Mouse (Mus musculus) intestine, embryonic 15.5 days (tissue): ENCODE data around the gene Brat1. TPM values are rescaled to one million over a fixed set of nuclear protein-coding genes. Genes with fewer than 3 reads are reported as not detected.
A peak's percentile ranks its signal among the peaks of the same experiment; 100 is the strongest.

Experiments
- ATAC-seq: fragments of 200-750 bp; cut with Nextera tagmentation; 2 replicates; pipeline ENCODE4 v1.8.0; 2017; ENCODE audit warnings: moderate TSS enrichment, moderate library complexity
- H3K27ac ChIP-seq: fragments of 300-500 bp; sonication (generic); 2 replicates; pipeline ENCODE4 v1.5.1; 2015; ENCODE audit warnings: mild to moderate bottlenecking, inconsistent platforms
- H3K27me3 ChIP-seq: fragments of 300-500 bp; sonication (generic); replicated peaks from 2 replicates; pipeline ENCODE4 v1.6.1; 2015; ENCODE audit warnings: inconsistent platforms
- H3K36me3 ChIP-seq: fragments of 300-500 bp; sonication (generic); 2 replicates; pipeline ENCODE4 v1.6.1; 2015; ENCODE audit warnings: inconsistent platforms
- H3K4me1 ChIP-seq: fragments of 300-500 bp; sonication (generic); replicated peaks from 2 replicates; pipeline ENCODE4 v1.6.1; 2015; ENCODE audit warnings: inconsistent platforms
- H3K4me2 ChIP-seq: fragments of 300-500 bp; sonication (generic); replicated peaks from 2 replicates; pipeline ENCODE4 v1.6.1; 2015; ENCODE audit warnings: mild to moderate bottlenecking, inconsistent platforms
- H3K4me3 ChIP-seq: fragments of 300-500 bp; sonication (generic); replicated peaks from 2 replicates; pipeline ENCODE4 v1.5.1; 2015; ENCODE audit warnings: inconsistent platforms
- H3K9ac ChIP-seq: fragments of 300-500 bp; sonication (generic); 2 replicates; pipeline ENCODE4 v1.6.1; 2015; ENCODE audit warnings: inconsistent platforms
- H3K9me3 ChIP-seq: fragments of 300-500 bp; sonication (generic); 2 replicates; pipeline ENCODE4 v1.6.1; 2016; ENCODE audit warnings: inconsistent platforms
- WGBS: fragments of 180-500 bp; shearing (Covaris S2); methylation state at CpG from one replicate; pipeline ENCODE4 v1.1.7; 2015; 5-methylcytosine and 5-hydroxymethylcytosine counted together
- polyA plus RNA-seq: library from polyadenylated mRNA; unstranded; fragments of >200 nt; fragmentation: Nextera tagmentation; extraction: Ambion mirVana; gene quantifications from 2 replicates; pipeline ENCODE4 v1.2.1, GENCODE M21; 2015

The Brat1 gene
- polyA plus RNA-seq, 1 experiment from 2014 or later = 18.9 TPM

- Histone ChIP-seq H3K4me3 (peak overlapping the region; percentile 58), H3K4me2 (peak overlapping the region; percentile 81), H3K27me3 (no peaks in the 10 kb centered on the region), H3K36me3 (peaks cover 15% of the 10 kb centered on the region; the same call in 1 of the 2 replicates), H3K9ac (peak overlapping the region; percentile 32; the same call in 1 of the 2 replicates), H3K9me3 (no peaks in the 10 kb centered on the region), H3K4me1 (peaks cover 34% of the 10 kb centered on the region), H3K27ac (peak overlapping the region; percentile 91)
- ATAC-seq = no peak
- 35% methylated on average over 17 of the region's 17 CpGs for WGBS
Measured at GRCm38 (mm10) chr5:140703480-140704377, 1.1 kb upstream of the Brat1 start.

DNA sequence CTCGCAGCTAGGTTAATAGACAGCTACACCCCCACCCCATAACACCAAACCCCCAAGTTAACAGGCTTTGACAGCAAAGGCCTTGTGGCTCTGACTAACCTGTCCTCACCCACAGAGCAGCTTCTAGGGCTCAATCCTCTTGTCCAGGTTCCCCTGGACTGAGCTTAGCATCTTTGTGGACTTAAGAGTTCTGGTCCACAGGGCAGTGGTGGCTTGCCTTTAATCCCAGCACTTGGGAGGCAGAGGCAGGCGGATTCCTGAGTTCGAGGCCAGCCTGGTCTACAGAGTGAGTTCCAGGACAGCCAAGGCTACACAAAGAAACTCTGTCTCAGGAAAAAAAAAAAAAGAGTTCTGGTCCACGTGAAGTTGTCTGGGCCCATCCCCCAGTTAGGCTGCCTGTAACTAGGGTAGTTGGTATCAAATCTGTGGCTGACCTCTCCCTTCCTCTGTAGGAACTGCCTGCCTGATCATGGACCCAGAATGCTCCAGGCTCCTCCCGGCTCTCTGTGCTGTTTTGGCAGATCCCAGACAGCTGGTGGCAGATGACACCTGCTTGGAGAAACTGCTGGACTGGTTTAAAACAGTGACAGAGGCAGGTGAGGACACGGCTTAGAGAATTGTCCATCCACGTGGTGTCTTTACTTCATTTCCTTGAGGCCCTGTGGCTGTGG is 825 bp downstream of the Brat1 start:
- 42% methylated on average over 7 of the region's 7 CpGs for WGBS
- peak overlapping the region; percentile 58 for H3K4me3 ChIP-seq
- H3K9me3 ChIP-seq = no peaks in the 10 kb centered on the region
- peaks cover 22% of the 10 kb centered on the region for H3K4me1 ChIP-seq
- peak overlapping the region; percentile 81 for H3K4me2 ChIP-seq
- peak overlapping the region; percentile 74 for H3K9ac ChIP-seq
- H3K27ac ChIP-seq = peak overlapping the region; percentile 80
- no peaks in the 10 kb centered on the region for H3K27me3 ChIP-seq
- ATAC-seq = no peak
- peaks cover 19% of the 10 kb centered on the region; the same call in 1 of the 2 replicates for H3K36me3 ChIP-seq

GRCm38 (mm10) chr5:140710315-140710714 is 5.5 kb downstream of the Brat1 start:
- no peaks in the 10 kb centered on the region for H3K9me3 ChIP-seq
- peaks cover 7% of the 10 kb centered on the region for H3K4me1 ChIP-seq
- H3K4me2 ChIP-seq = no peak overlapping the region
- H3K9ac ChIP-seq = no peak overlapping the region
- no peak for ATAC-seq
- no peak overlapping the region for H3K27ac ChIP-seq
- WGBS = 87% methylated on average over 6 of the region's 6 CpGs
- no peak overlapping the region for H3K4me3 ChIP-seq
- no peaks in the 10 kb centered on the region for H3K27me3 ChIP-seq
- peaks cover 46% of the 10 kb centered on the region for H3K36me3 ChIP-seq

GRCm38 (mm10) chr5:140711040-140711439 is 6.2 kb downstream of the Brat1 start:
- Histone ChIP-seq H3K4me1 (no peaks in the 10 kb centered on the region), H3K4me3 (no peak overlapping the region), H3K27ac (no peak overlapping the region), H3K36me3 (peaks cover 50% of the 10 kb centered on the region), H3K27me3 (no peaks in the 10 kb centered on the region), H3K9me3 (no peaks in the 10 kb centered on the region), H3K9ac (no peak overlapping the region), H3K4me2 (no peak overlapping the region)
- whole genome bisulfite sequencing = 88% methylated on average over 5 of the region's 5 CpGs
- ATAC-seq = no peak

GRCm38 (mm10) chr5:140720773-140721172 is 16.0 kb downstream of the Brat1 start:
- Histone ChIP-seq H3K4me3 (no peak overlapping the region), H3K9ac (no peak overlapping the region), H3K4me1 (no peaks in the 10 kb centered on the region), H3K36me3 (peaks cover 29% of the 10 kb centered on the region), H3K9me3 (no peaks in the 10 kb centered on the region), H3K27ac (no peak overlapping the region), H3K4me2 (no peak overlapping the region), H3K27me3 (no peaks in the 10 kb centered on the region)
- ATAC-seq = no peak
- 76% methylated on average over 7 of the region's 7 CpGs for WGBS

DNA sequence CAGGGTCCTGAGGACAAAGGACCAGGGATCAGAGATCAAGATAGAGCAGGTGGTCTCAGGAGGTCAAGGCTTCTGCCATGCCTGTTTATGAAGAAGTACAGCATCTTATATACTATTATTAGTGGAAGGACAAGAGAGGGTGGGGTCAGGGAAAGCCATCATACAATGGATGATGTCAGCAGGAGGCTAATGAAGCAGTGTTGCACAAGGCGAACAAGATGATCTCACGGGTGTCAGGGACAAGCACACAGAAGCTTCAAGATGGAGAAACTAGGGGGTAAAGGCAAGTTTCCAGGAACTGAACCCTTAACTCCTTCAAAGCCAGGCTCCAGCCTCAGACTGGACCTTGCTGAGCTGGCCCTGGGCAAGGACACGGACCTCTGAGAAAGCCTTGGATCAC is 17.3 kb downstream of the Brat1 start:
- WGBS = 73% methylated on average over 3 of the region's 3 CpGs
- no peaks in the 10 kb centered on the region for H3K4me1 ChIP-seq
- H3K9ac ChIP-seq = no peak overlapping the region
- H3K36me3 ChIP-seq = peaks cover 17% of the 10 kb centered on the region
- no peak overlapping the region for H3K27ac ChIP-seq
- no peaks in the 10 kb centered on the region for H3K27me3 ChIP-seq
- H3K9me3 ChIP-seq = no peaks in the 10 kb centered on the region
- no peak overlapping the region for H3K4me3 ChIP-seq
- H3K4me2 ChIP-seq = no peak overlapping the region
- no peak for ATAC-seq

- no peak within 1 kb of the TSS for H3K9ac ChIP-seq
- H3K27me3 ChIP-seq = no peaks in the 10 kb centered on the region
- no peak for ATAC-seq
- no peak within 1 kb of the TSS for H3K4me2 ChIP-seq
- peaks cover 2% of the 10 kb centered on the region; the same call in 1 of the 2 replicates for H3K36me3 ChIP-seq
- H3K4me3 ChIP-seq = no peak within 1 kb of the TSS
- no peaks in the 10 kb centered on the region for H3K9me3 ChIP-seq
- no peak within 1 kb of the TSS for H3K27ac ChIP-seq
- no peaks in the 10 kb centered on the region for H3K4me1 ChIP-seq
- 80% methylated on average over 13 of the region's 13 CpGs for WGBS
Measured at GRCm38 (mm10) chr5:140723822-140724221, 19.0 kb downstream of the Brat1 start, which contains the start of gene Amz1. Gene Amz1, plus strand, starts transcription at chr5:140724127.

GRCm38 (mm10) chr5:140726062-140726839 is 21.4 kb downstream of the Brat1 start:
- Histone ChIP-seq H3K4me3 (no peak overlapping the region), H3K27ac (no peak overlapping the region), H3K4me2 (no peak overlapping the region), H3K36me3 (no peaks in the 10 kb centered on the region), H3K9me3 (no peaks in the 10 kb centered on the region), H3K4me1 (no peaks in the 10 kb centered on the region), H3K27me3 (no peaks in the 10 kb centered on the region), H3K9ac (no peak overlapping the region)
- no peak for ATAC-seq
- WGBS = 80% methylated on average over 7 of the region's 7 CpGs

- ATAC-seq = no peak
- H3K4me3 ChIP-seq = no peak overlapping the region
- H3K9ac ChIP-seq = no peak overlapping the region
- no peaks in the 10 kb centered on the region for H3K27me3 ChIP-seq
- no peaks in the 10 kb centered on the region for H3K9me3 ChIP-seq
- no peaks in the 10 kb centered on the region for H3K4me1 ChIP-seq
- H3K27ac ChIP-seq = no peak overlapping the region
- no peaks in the 10 kb centered on the region for H3K36me3 ChIP-seq
- no peak overlapping the region for H3K4me2 ChIP-seq
- 82% methylated on average over 17 of the region's 17 CpGs for WGBS
Measured at GRCm38 (mm10) chr5:140726946-140727740, 22.3 kb downstream of the Brat1 start.

GRCm38 (mm10) chr5:140731040-140731797 is 26.4 kb downstream of the Brat1 start:
- ATAC-seq = no peak
- H3K27ac ChIP-seq = no peak overlapping the region
- WGBS = 86% methylated on average over 11 of the region's 11 CpGs

GRCm38 (mm10) chr5:140732195-140732594 is 27.4 kb downstream of the Brat1 start:
- 64% methylated on average over 4 of the region's 4 CpGs for WGBS

More at GRCm38 (mm10) chr5:140731040-140731797, 26.4 kb downstream of the Brat1 start:
- no peak overlapping the region for H3K4me3 ChIP-seq
- H3K4me1 ChIP-seq = peaks cover 10% of the 10 kb centered on the region
- H3K9me3 ChIP-seq = no peaks in the 10 kb centered on the region
- H3K9ac ChIP-seq = no peak overlapping the region
- H3K4me2 ChIP-seq = no peak overlapping the region
- peaks cover 9% of the 10 kb centered on the region for H3K27me3 ChIP-seq
- no peaks in the 10 kb centered on the region for H3K36me3 ChIP-seq

More at GRCm38 (mm10) chr5:140732195-140732594, 27.4 kb downstream of the Brat1 start:
- H3K4me1 ChIP-seq = peaks cover 13% of the 10 kb centered on the region
- no peak overlapping the region for H3K27ac ChIP-seq
- H3K4me3 ChIP-seq = no peak overlapping the region
- no peaks in the 10 kb centered on the region for H3K9me3 ChIP-seq
- no peak overlapping the region for H3K9ac ChIP-seq
- no peak for ATAC-seq
- H3K4me2 ChIP-seq = no peak overlapping the region
- no peaks in the 10 kb centered on the region for H3K36me3 ChIP-seq
- H3K27me3 ChIP-seq = peaks cover 18% of the 10 kb centered on the region
